Mouse (Mus musculus) neural tube, embryonic 10.5 days (tissue): ENCODE measurements around the gene Nudt5.
A peak's percentile ranks its signal among the peaks of the same experiment; 100 is the strongest.

Experiments used
- DNase-seq: peaks from one replicate; pipeline ENCODE4 v3.0.0-alpha.2; 2017; ENCODE audit warnings: low spot score; ENCODE audit errors: extremely low spot score

The Nudt5 gene

GRCm38 (mm10) chr2:5867681-5868080 lies 22.9 kb downstream of the Nudt5 start:
- DNase-seq: no peak

- no peak for DNase-seq
Measured at GRCm38 (mm10) chr2:5869746-5870145, 24.9 kb downstream of the Nudt5 start.

- no peak for DNase-seq
Measured at GRCm38 (mm10) chr2:5877446-5877845, 32.6 kb downstream of the Nudt5 start.

- no peak for DNase-seq
Measured at GRCm38 (mm10) chr2:5888865-5889264, 44.0 kb downstream of the Nudt5 start.

GRCm38 (mm10) chr2:5889412-5889811 lies 44.6 kb downstream of the Nudt5 start:
- DNase-seq: no peak

GRCm38 (mm10) chr2:5894296-5894695 lies 49.5 kb downstream of the Nudt5 start:
- DNase-seq: peak; percentile 37

- DNase-seq: peak; percentile 100
Measured at GRCm38 (mm10) chr2:5894843-5895570, 50.2 kb downstream of the Nudt5 start, which contains the start of gene Sec61a2. Gene Sec61a2, minus strand, starts transcription at chr2:5895432.

- DNase-seq: no peak
Measured at GRCm38 (mm10) chr2:5900145-5900544, 55.3 kb downstream of the Nudt5 start.

- DNase-seq: no peak
Measured at GRCm38 (mm10) chr2:5906092-5906491, 61.3 kb downstream of the Nudt5 start.

- DNase-seq: peak; percentile 52
Measured at GRCm38 (mm10) chr2:5906625-5907024, 61.8 kb downstream of the Nudt5 start.

- DNase-seq: no peak
Measured at GRCm38 (mm10) chr2:5911282-5911965, 66.6 kb downstream of the Nudt5 start.
